Mouse (Mus musculus) kidney, adult 2 months (tissue): ENCODE measurements around the gene Galntl6.

Experiments
- CTCF ChIP-seq: fragments of 200-500 bp; conservative IDR thresholded peaks from 2 replicates; pipeline ENCODE4 v1.5.1; 2011; ENCODE audit warnings: low read depth, mild to moderate bottlenecking, control low read depth, low read length, moderate library complexity, mixed read lengths; ENCODE audit not compliant: insufficient read depth, insufficient read length
- POLR2A ChIP-seq: fragments of 200-500 bp; IDR thresholded peaks from one replicate; pipeline ENCODE4 v1.6.1; 2011; ENCODE audit warnings: low read depth, low read length, control low read depth

GRCm38 (mm10) chr8:58521932-58522331 is 390.5 kb downstream of the Galntl6 start:
- TF ChIP-seq CTCF (no peak), POLR2A (no peak)
